Mouse (Mus musculus): Measurements from ENCODE around the gene Slc15a5. TPM values are rescaled to one million over a fixed set of nuclear protein-coding genes. Genes with fewer than 3 reads are reported as not detected.
"Not testable (repeated sequence)": the region's sequence is repeated elsewhere in the genome, so short reads cannot be mapped to it uniquely, and the experiment has no call there.

Slc15a5 gene
- not detected for total RNA-seq (2021)

- intact Hi-C loops (cut with DNase I) = no loop called here
- DNase-seq = no peak
Measured at GRCm38 (mm10) chr6:138079816-138080215, at the start of gene Slc15a5. Gene Slc15a5 (minus strand): TSS chr6:138079916.

GRCm38 (mm10) chr6:138128392-138129335, 48.9 kb upstream of the Slc15a5 start:
- intact Hi-C loops (cut with DNase I) = no loop called here
- DNase-seq = peak in 1 of 2 experiments; percentile 6

GRCm38 (mm10) chr6:138117496-138117895, 37.8 kb upstream of the Slc15a5 start:
- no peak for DNase-seq
- intact Hi-C loops (cut with DNase I) = no loop called here

GRCm38 (mm10) chr6:138104559-138104958, 24.8 kb upstream of the Slc15a5 start:
- intact Hi-C loops (cut with DNase I) = no loop called here
- DNase-seq = no peak

GRCm38 (mm10) chr6:138102940-138103339, 23.2 kb upstream of the Slc15a5 start:
- intact Hi-C loops (cut with DNase I) = no loop called here
- DNase-seq = no peak

GRCm38 (mm10) chr6:138101843-138102242, 22.1 kb upstream of the Slc15a5 start:
- intact Hi-C loops (cut with DNase I) = no loop called here
- DNase-seq = no peak

GRCm38 (mm10) chr6:138099646-138100045, 19.9 kb upstream of the Slc15a5 start:
- no peak for DNase-seq
- intact Hi-C loops (cut with DNase I) = no loop called here

- intact Hi-C loops (cut with DNase I) = no loop called here
- no peak for DNase-seq
Measured at GRCm38 (mm10) chr6:138095060-138095459, 15.3 kb upstream of the Slc15a5 start.

DNA sequence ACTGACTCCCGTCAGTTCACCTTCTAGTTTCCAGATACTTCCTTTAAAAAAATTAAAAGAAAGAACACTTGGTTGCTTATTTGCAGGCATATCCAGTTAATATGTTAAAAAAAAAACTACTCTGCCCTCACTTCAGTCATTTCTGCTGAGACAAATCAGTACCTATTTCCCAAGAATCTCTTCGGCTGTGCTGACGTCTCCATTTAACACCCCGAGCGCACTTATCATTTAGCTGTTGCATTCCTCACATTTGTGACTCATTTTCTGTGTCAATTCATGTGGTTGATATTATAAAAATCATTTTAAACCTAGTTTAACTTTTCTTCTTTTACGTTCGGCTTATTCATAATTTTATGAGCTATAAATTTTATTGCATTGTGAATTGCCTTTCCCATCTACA, 12.7 kb upstream of the Slc15a5 start:
- intact Hi-C loops (cut with DNase I) = no loop called here
- no peak for DNase-seq

DNA sequence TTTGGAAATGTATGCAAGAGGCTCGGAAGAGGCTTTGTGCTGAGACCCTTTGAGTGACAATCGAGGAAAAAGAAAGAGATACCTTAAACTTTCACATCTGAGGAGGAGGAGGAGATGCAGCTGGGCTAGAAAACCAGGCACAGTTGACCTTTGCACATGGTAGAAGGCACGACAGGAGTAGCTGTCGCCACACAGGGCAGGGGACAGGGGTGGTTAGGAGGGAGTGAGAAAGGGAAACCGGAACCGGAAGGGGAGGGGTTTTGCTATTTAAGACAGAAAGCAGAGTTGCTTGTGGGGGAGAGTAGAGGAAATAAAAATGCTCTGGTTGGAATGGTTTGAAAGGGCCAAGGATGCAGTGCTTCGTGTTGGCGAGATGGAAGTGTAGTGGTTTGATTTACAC, 9.4 kb upstream of the Slc15a5 start:
- no peak for DNase-seq
- intact Hi-C loops (cut with DNase I) = no loop called here

- DNase-seq; intact Hi-C loops (cut with DNase I): not testable (repeated sequence)
Measured at GRCm38 (mm10) chr6:138086421-138086820, 6.7 kb upstream of the Slc15a5 start.

DNA sequence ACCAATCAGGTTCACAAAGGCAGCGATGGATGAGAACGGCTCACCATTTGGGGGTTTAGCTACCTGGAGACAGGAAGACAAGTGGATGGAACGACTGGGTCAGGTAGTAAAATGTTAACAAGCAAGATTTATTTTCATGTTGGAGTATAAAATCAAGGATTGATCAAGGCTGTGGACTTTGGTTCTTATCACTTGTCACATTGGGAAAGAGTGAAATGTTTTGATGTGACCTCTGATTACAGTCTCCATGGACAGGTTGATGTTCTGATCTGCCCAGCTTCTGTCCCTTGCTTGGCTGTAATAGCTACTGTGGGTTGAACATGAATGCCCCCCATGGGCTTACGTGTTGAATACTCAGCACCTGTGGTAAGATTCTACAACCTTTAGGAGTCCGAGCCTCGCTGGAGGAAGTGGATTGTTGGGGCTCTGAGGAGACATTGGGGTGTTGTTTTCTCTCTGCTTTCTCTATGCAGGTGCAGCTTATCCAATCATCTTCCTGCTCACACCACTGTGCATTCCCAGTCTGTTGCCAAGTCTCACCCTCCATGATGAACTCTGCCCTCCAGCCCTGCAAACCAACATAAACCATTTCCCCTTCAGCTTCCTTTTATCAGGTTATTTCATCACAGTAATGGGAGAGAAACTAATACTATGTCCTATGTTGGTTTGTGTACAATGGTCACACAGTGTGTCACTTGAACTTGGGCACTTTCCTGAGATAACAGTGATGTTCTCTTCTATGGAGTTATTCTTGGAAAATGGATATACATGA, 1.2 kb upstream of the Slc15a5 start:
- intact Hi-C loops (cut with DNase I) = no loop called here
- no peak for DNase-seq

GRCm38 (mm10) chr6:138077681-138078439, 1.9 kb downstream of the Slc15a5 start:
- intact Hi-C loops (cut with DNase I) = no loop called here
- no peak for DNase-seq

DNA sequence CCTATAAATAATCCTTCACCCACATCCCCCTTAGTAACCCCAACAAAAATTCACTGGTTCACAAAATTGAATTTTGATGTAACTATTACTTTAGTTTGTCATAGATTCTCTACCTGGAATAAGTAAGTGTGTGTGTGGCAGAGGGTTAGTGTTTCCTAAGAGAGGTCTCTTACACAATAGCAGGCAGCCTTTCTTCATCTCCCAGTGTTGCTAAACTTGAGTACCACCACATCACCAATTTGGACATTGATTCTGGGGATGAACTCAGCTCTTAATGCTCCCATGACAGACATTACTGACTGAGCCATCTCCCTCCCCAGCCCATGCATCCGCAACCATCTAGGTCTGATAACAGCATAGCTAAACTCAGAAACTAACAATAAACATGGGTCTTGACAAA, 4.0 kb downstream of the Slc15a5 start:
- DNase-seq = no peak
- intact Hi-C loops (cut with DNase I) = no loop called here

DNA sequence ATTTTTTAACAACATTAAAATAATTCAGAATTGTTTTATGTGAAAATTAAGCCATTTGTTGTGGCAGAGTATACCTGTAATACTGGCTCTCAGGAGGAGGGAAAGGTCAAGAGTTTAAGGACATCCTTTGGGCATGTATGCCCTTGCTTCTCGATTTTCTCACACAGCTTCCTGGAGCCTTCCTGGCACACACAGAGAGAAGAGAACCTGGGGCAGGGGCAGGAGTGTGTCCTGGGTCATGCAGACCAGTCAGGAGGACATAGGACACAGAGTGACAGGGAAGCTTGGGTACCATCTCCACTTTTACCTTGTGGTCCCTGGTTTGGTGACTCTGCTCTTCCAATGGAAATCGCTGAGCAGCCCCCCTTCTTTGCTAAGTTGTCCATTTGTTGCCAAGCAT, 6.2 kb downstream of the Slc15a5 start:
- intact Hi-C loops (cut with DNase I) = no loop called here
- no peak for DNase-seq

DNA sequence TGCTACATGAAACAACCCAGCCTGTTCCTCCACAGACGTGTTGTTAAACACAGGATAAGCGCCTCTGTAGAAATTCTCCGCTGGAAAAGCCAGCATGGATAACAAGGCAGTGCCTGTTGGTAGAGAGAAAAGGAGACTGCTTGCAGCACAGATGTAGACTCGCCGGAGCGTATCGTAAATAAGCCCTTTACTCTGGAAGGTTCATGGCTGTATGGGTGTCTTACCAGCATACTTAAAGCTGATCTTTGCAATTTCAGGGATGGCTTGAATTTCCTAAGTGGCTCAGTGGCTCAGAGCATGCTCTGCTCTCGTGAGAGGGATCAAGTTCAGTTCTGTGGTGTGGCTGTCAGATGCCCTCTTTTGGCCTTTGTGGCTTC, 6.8 kb downstream of the Slc15a5 start:
- intact Hi-C loops (cut with DNase I) = no loop called here

GRCm38 (mm10) chr6:138072110-138072962, 7.4 kb downstream of the Slc15a5 start:
- intact Hi-C loops (cut with DNase I) = no loop called here
- no peak for DNase-seq

More for the DNA sequence above, 6.8 kb downstream of the Slc15a5 start:
- DNase-seq = no peak

DNA sequence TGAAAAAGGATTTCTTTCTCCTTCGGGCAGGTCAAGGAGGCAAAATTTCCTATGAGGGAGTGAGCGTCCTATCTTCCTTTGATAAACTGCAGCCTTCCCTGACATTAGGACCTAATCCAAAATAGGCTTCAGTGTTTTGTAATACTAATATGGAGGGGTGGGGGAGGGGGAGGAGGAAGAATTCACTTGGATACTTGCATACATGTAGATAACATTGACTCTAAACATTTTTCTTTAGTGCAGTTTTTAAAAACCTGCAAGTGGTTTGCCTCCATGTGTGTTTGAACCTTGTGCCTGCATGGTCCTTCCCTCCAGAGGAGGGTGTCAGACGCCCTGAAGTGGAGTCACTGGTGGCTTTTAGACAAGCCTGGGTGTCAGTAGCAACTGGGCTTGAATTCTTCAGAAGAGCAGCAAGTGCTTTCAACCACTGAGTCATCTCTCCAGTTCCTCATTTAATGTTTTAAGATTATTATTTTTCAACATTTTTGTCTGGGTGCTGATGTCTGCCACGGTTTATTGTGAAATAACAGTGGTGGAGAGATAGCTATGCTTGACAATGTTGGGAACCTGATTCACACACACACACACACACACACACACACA, 8.1 kb downstream of the Slc15a5 start:
- DNase-seq = no peak
- intact Hi-C loops (cut with DNase I) = no loop called here

- DNase-seq = no peak
- intact Hi-C loops (cut with DNase I) = no loop called here
Measured at GRCm38 (mm10) chr6:138070720-138071504, 8.8 kb downstream of the Slc15a5 start.

Data from heart, postnatal 36 days (tissue).